Mouse (Mus musculus) embryo, embryonic 10 days (tissue): ENCODE measurements at regions not wholly inside any gene's neighbourhood (a gene's known extent, or its start where the extent isn't known, plus 50 kb on each side); places are given as distances from the start of the nearest gene placed in this dataset.
A peak's percentile ranks its signal among the peaks of the same experiment; 100 is the strongest.
"Not testable (repeated sequence)": the region's sequence is repeated elsewhere in the genome, so short reads cannot be mapped to it uniquely, and the experiment has no call there.

Experiments used
- DNase-seq: peaks from one replicate; pipeline ENCODE4 v3.0.0-alpha.2; 2015; ENCODE audit warnings: low spot score

DNA sequence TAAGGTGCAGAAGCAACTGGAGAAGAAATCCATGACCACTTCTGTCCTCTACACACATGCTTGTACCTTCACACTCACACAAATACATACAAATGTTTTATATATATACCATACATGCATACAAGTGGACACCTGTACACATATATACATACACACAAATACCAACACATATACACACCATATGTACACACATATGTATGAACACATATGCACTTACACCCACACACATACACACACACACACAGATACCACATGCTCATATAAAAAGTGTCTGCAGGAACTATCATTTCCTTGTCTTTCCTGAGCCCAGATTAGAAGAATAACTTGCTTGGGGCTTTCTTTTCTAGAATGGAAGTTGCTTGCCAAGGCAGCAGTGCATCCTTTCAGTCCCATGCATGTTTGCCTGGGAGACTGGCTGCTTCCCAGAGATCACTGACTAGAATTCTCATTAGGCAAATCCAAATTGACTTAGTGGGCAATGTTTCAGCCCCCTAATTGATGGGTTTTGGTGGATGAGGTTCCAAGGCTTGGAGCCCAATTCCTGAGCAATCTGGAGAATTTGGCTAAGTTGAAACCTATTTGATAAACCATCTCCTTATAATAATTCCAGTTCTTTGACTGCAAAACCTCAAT, 169.2 kb upstream of the Hddc2 start:
- no peak for DNase-seq

DNA sequence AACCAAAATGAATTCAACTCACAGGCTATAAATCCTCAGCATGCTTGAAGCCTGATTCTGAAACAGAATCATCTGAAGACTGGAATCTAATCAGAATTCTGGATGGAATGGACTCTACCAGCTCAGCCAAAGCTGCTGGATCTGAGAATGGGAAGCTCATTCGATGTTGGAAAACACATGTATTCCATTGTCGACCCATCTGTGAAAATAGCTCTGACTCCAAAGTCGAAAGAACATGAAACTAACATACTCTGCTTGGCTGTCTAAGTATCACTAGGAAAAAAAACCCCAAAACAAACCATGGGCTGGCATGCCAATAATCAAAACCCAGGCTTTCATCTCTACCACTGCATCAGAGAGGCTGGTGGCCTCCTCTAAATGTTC, 168.7 kb upstream of the Hddc2 start:
- no peak for DNase-seq

DNA sequence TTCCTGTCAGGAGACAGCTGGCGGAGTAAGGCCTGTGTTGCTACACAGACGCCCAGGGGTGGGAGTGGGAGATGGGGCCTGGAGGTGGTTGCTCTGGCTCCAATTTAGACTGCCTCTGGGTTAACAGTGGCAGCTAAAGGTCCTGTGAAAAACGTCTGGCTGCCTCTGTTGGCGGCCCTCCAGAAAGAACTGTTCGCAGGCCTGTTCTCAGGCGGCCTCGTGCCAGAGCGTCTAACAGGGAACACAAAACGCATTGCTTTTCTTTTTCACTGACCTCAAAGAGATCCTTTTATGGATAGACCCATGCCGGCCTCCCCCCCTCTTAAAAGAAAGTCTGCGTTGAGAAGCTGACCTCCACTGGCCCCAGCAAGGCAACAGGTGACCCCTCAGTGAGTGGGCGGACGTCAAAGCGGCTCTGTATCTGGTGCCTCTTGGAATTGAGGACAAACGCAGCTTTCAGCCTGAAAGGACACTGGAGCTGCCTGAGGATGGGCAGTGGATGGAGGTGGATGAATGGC, 140.0 kb upstream of the Hddc2 start:
- DNase-seq = peak; percentile 17

DNA sequence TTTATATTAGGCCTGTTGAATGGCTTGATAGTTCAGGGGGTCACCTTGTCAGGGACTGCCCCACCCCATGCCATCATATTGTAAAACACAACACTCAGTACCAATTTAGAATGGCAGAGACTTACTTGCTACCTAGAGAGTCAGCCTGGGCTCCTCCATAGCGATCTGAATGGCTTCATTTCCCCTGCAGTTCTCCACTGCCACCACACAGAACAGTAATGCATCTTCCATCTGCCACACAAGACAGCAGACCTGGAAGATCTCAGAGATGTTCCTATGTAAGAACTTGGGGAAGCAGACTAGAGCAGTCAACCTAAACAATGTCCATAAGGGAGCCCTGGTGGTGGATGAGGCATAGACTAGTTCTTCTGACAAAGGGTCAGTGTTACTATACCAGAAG, 123.6 kb upstream of the Hddc2 start:
- DNase-seq = no peak

DNA sequence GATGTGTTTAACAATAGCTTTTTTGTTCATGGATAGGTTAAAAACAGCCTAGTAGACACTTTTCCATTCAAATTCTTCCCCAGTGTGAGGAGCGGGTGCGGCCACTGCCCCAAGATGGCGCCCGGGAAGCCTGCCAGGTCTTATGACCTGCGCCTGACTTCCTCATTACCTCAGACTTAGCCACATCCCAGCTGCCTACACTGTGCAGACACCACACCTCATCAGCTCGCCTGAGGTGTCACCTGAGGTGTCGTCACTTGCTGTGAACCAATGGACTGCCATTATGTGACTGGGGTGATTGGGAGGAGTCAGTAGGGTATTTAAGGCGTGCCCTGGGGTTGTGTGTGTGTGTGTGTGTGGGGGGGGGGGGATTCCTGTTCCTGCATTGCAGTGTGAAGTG, 101.0 kb upstream of the Hddc2 start:
- DNase-seq = not testable (repeated sequence)

DNA sequence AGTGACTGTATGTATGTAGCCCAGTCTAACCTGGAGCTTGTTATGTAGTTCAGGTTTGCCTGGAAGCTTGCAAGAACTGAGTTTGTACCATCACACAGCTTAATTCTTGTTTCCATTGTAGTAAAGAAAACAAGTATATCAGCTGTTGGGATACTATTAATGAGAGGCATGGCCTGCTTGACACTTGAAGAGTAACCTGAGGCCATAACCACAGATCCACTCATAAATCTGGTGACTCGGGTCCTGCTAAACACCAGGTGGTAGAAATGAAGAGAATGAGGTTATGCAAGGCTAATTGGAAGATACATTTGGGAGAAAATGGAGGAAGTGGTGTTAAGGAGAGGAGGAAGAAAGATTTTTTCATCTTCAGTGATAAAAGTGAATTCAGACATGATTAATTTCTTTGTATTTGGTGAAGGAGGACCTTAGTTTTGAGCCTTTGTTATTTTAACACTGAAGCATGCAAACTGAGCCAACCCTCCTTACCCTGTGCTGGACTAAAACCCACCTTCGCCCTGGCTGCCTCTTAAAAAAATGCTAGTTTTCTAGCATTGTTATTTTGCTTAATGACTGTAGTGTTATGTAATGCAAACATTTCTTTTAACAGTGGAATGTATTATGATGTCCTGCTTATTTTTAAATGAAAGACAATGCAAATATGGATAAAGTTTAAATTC, 100.3 kb upstream of the Hddc2 start:
- no peak for DNase-seq

DNA sequence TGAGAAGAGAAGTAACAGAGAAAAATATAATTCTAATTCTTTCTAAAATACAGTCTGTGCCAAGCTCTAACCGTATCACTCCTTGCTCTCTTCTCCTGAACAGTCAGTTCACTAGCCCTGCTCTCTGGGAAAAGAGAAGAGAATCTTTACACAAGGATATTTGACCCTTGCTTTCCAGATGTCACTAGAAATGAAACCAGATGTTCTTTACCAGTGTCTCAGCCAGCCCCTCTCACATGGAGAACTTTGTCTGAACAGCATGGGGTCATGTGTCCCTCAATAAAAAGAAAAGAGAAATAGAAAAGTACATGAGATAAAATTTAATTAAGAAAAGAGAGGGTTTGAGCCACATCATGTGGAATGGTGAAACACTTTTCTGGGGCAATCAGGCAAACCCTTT, 91.3 kb upstream of the Hddc2 start:
- peak; percentile 27 for DNase-seq

DNA sequence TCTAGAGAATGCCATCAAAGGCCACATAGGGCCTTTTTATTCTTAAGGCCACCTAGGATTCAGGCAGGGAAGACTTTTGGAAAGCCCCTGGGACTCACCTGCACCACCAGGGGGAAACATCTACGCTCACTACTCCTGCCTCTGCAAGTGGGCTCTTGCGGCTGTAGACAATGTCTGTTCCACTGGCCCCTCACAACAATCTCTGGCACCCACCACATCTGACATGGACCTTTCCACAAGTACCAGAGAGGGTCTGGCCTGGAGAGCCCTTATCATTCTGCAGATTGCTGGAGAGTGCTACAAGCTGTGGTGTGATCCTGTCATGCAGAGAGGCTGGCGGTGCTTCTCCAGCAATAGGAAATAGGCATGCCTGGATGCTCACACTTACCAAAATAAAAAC, 84.1 kb upstream of the Hddc2 start:
- DNase-seq = no peak

DNA sequence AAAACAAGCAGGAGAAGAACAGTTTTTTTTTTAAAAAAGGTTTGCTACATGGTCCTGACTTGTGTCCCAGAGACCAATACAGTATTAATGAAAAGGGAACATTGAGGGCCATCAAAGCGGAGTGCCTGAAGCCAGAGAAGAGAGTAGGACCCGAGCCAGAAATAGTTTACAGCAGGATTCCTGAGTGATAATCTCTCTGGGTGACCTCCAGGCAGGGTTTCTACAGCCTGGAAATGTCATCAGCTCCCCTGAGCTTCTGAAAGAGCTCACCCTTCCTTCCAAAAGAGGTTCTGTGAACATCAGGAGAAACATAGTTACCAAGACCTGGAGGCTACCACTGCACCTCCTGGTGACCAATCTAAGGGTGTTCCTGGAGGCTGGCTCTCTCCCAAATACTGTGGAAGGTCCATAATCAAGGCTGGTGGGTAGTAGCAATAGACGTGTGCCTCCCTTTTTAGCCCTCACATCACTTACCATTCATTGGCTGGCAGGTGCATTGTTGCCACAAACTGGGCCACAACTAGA, 70.7 kb upstream of the Hddc2 start:
- no peak for DNase-seq

DNA sequence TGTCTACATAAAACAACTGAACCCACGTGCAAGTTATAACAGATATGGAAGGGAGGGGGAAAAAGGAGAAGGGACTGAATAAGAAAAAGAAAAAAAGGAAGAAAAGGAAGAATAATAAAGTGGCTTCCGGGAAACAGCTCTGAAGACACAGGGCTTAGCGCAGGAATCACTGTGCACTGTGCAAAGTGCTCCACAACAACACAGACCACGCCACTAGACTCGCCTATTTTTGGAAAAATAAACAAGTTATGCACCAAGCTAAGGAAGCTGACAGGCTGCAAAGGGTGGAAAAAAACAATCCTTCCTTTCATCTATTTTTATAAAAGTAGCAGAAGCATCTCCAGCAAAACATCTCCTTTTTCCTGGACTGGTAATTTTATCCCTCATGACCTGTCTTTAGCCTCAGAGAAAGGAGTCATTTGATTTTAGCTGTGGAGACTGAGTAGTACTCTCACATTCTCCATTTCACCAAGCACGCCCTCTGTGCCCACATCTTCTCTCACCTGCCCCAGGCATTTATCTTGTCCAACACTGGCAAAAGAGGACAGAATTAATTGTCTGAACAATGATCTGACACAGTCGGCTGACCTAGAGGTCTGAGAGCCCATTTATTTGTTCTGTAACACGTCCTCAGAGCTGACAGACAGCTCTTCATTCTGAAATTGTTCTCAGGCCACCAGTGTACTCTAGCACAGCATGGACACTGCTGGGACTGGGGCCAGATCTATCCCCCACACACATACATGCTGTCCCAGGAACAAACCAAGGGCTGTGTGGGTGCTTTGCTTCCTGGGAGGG, 60.4 kb upstream of the Hddc2 start:
- no peak for DNase-seq

DNA sequence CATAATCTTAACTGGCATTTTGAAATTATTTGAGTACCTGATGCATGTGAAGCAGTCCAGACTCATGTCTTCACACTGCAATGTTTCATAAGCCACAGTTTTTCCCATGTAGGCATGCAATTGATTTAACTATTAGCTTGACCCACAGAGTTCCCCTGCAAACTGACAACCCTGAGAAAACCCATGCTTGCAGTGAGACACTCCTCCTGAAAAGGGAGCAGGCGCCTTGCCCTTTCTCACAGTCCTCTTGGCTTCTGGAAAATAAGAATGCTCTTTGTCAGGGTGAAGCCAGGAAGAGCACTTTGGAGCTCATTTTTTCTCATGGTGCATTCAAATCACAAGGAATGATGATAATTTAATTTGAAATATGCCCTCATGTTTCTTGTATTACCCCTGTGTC, 56.2 kb upstream of the Hddc2 start:
- DNase-seq = no peak

DNA sequence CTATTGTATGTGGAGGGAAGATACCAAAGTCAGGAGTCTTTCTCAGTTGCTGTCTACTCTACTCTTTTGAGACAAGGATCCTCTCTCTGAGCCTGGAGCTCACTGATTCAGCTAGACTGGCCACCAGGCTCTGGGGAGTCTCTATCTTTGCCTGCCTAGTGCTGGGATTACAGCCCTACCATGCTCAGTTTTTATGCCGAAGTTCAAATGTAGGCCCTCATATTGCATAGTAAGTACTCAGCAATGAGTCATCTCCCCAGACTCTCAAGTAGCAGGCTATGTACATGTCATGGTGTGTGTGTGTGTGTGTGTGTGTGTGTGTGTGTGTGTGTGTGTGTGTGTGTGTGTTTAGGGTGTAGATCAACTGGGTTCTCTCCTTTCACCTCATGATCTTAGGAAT, 55.6 kb upstream of the Hddc2 start:
- DNase-seq = no peak

DNA sequence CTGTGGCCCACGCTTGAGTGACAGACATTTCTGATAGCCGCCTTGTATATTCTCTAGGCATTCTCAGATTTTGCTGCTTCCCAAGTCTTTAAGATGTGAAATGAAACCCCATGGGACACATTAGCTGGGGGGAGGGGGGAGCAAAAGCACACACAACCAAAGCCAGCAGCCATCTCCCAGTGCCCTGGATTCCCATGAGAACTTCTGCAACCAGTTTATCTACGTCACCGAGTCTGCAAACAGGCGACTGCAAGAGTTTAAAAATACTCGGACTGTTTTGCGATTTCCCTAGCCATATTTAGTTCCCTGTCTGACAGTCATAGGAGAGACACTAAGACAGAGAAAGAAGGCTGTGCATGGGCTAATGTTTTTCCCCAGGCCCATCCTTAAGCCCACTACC, 52.3 kb upstream of the Hddc2 start:
- no peak for DNase-seq
